Mouse (Mus musculus) hindbrain, embryonic 15.5 days (tissue): ENCODE results near the gene B3gnt4. TPM values are rescaled to one million over a fixed set of nuclear protein-coding genes. Genes with fewer than 3 reads are reported as not detected.
"Not testable (repeated sequence)": the region's sequence is repeated elsewhere in the genome, so short reads cannot be mapped to it uniquely, and the experiment has no call there.

Source experiments
- ATAC-seq: fragments of 200-750 bp; cut with Nextera tagmentation; 2 replicates; pipeline ENCODE4 v1.8.0; 2017; ENCODE audit warnings: low read depth, moderate number of reproducible peaks, moderate TSS enrichment; ENCODE audit not compliant: low FRiP score
- H3K27ac ChIP-seq: fragments of 300-500 bp; sonication (generic); replicated peaks from 2 replicates; pipeline ENCODE4 v1.5.1; 2015; ENCODE audit warnings: mild to moderate bottlenecking, inconsistent platforms
- H3K27me3 ChIP-seq: fragments of 300-500 bp; sonication (generic); 2 replicates; pipeline ENCODE4 v1.6.1; 2015; ENCODE audit warnings: control low read depth, inconsistent platforms
- H3K36me3 ChIP-seq: fragments of 300-500 bp; sonication (generic); 2 replicates; pipeline ENCODE4 v1.6.1; 2015; ENCODE audit warnings: control low read depth, inconsistent platforms
- H3K4me1 ChIP-seq: fragments of 300-500 bp; sonication (generic); replicated peaks from 2 replicates; pipeline ENCODE4 v1.6.1; 2015; ENCODE audit warnings: control low read depth, inconsistent platforms
- H3K4me2 ChIP-seq: fragments of 300-500 bp; sonication (generic); 2 replicates; pipeline ENCODE4 v1.6.1; 2015; ENCODE audit warnings: moderate library complexity, mild to moderate bottlenecking, inconsistent platforms
- H3K4me3 ChIP-seq: fragments of 300-500 bp; sonication (generic); 2 replicates; pipeline ENCODE4 v1.5.1; 2015; ENCODE audit warnings: mild to moderate bottlenecking, inconsistent platforms
- H3K9ac ChIP-seq: fragments of 300-500 bp; sonication (generic); 2 replicates; pipeline ENCODE4 v1.6.1; 2015; ENCODE audit warnings: inconsistent platforms
- H3K9me3 ChIP-seq: fragments of 300-500 bp; sonication (generic); 2 replicates; pipeline ENCODE4 v1.6.1; 2016; ENCODE audit warnings: control low read depth, inconsistent platforms
- WGBS: fragments of 180-500 bp; shearing (Covaris S2); methylation state at CpG from one replicate; pipeline ENCODE4 v1.1.7; 2015; 5-methylcytosine and 5-hydroxymethylcytosine counted together
- polyA plus RNA-seq: library from polyadenylated mRNA; unstranded; fragments of >200 nt; fragmentation: Nextera tagmentation; extraction: Ambion mirVana; gene quantifications from 2 replicates; pipeline ENCODE4 v1.2.1, GENCODE M21; 2015

The B3gnt4 gene
- polyA plus RNA-seq, 1 experiment from 2014 or later, result 1.3 TPM

DNA sequence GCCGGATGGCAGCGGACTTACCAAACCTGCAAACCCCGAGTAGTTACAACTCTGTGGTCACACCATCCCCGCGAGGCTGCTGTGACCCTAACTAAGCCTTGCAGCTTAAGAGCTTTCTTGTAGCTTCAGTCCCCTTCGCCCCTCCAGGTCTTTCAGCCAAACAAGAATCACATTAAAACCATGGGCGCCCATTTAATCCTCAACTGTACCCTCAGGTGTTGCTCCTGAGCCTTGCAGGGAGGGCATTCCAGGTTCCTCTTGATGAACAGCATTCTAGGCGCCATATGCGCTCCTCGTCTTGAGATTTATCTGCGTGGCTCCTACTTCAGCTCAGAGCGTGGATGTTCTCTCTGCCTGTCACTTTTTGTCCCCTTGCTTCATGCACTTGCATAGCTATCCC is 1.3 kb upstream of the B3gnt4 start:
- Histone ChIP-seq H3K9ac (peak overlapping the region; percentile 37), H3K36me3 (peaks cover 10% of the 10 kb centered on the region; the same call in 1 of the 2 replicates), H3K27me3 (0 out of 2 replicates have a peak, but pooled peaks cover 3% of the 10 kb centered on the region), H3K27ac (no peak overlapping the region), H3K4me3 (peak overlapping the region; percentile 51), H3K4me2 (peak overlapping the region; percentile 86), H3K9me3 (no peaks in the 10 kb centered on the region), H3K4me1 (peaks cover 18% of the 10 kb centered on the region)
- ATAC-seq, result no peak
- WGBS, result 8% methylated on average over 12 of the region's 12 CpGs

DNA sequence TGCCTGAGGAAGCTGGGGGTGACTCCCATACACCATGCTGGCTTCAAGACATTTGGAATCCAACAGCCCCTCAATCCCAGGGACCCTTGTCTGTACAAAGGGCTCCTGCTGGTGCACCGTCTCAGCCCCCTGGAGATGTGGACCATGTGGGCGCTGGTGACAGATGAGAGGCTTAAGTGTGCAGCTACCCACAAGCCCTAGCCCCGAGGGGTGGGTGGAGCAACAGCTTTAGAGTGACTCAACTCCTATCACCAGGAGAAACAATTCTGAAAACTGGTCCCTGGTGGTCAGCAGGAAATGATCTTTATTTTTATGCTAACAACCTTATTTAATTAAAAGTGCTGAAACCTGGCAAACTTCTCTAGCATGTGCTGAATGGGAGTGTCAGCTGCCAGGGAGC is 1.2 kb downstream of the B3gnt4 start:
- peaks cover 18% of the 10 kb centered on the region for H3K4me1 ChIP-seq
- H3K27ac ChIP-seq, H3K4me2 ChIP-seq, H3K9me3 ChIP-seq, H3K27me3 ChIP-seq, ATAC-seq, H3K4me3 ChIP-seq, H3K9ac ChIP-seq: not testable (repeated sequence)
- WGBS, result 86% methylated on average over 3 of the region's 3 CpGs
- H3K36me3 ChIP-seq, result peaks cover 18% of the 10 kb centered on the region

DNA sequence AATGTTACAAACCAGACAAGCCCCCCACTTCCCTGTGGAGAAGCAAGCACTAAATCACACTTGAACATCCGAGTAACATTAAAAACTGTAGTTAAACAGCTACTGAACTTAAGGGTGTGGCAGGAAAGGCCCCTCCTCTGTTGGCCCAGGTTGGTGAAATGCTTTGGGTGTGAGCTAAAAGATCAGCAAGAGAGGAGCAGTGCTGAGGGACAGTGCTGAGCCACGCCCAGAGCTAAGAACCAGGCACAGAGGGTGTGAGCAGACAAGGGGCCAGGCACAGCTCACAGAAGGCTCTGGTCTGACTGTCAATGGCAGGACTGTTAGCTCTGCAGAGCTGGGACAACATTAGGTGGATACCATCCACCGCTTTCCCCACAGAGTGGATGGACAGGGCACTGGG is 1.8 kb downstream of the B3gnt4 start:
- Histone ChIP-seq H3K36me3 (peaks cover 25% of the 10 kb centered on the region), H3K9me3 (no peaks in the 10 kb centered on the region), H3K4me1 (peaks cover 18% of the 10 kb centered on the region), H3K9ac (no peak overlapping the region), H3K27me3 (0 out of 2 replicates have a peak, but pooled peaks cover 2% of the 10 kb centered on the region), H3K4me2 (no peak overlapping the region), H3K27ac (no peak overlapping the region), H3K4me3 (no peak overlapping the region)
- no peak for ATAC-seq
- WGBS, result 71% methylated on average over 3 of the region's 3 CpGs

DNA sequence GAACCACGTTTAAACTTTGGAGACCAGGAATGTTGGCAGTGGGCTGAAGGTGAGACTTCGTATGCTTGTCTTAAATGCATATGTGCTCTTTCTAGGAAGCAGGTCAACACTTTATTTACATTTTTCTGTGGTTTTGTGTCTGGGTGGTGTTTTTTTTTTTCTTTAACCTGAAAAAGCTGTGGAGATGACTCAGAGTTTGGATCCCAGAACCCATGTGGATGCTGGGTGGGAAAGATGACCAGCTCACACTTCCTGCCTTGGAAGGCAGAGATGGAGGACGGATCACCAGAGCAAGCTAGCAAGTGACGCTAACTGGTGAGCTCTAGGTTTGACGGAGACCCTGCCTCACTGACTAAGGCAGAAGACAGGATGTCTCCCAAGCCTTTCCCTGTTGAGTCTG is 4.6 kb downstream of the B3gnt4 start:
- Histone ChIP-seq H3K27me3 (no peaks in the 10 kb centered on the region), H3K4me1 (no peaks in the 10 kb centered on the region), H3K4me3 (no peak overlapping the region), H3K9me3 (no peaks in the 10 kb centered on the region), H3K4me2 (no peak overlapping the region), H3K9ac (no peak overlapping the region), H3K36me3 (peaks cover 37% of the 10 kb centered on the region), H3K27ac (no peak overlapping the region)
- 92% methylated on average over 5 of the region's 5 CpGs for WGBS
- no peak for ATAC-seq

DNA sequence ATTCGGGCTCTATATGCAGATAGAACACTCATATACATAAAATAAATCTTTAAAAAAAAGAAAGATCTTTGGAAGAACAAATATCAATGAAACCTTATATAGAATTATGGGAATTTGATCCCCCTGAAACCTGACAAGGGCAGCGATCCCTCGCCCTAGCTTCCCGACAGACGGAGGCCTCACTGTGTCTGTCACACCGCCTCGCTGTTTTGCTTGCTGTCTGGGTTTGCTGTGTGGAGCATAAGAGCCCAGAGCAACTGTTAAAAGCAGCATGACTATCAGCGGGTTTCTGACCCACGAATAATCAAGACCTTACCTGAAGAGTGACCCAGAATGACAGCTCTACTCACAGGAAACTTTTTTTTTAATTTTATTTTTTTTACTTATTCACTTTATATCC is 10.4 kb downstream of the B3gnt4 start:
- Histone ChIP-seq H3K9ac (no peak overlapping the region), H3K9me3 (no peaks in the 10 kb centered on the region), H3K27me3 (no peaks in the 10 kb centered on the region), H3K36me3 (peaks cover 24% of the 10 kb centered on the region), H3K27ac (no peak overlapping the region), H3K4me1 (peaks cover 27% of the 10 kb centered on the region), H3K4me3 (no peak overlapping the region), H3K4me2 (no peak overlapping the region)
- ATAC-seq, result no peak
- WGBS, result 91% methylated on average over 9 of the region's 9 CpGs

DNA sequence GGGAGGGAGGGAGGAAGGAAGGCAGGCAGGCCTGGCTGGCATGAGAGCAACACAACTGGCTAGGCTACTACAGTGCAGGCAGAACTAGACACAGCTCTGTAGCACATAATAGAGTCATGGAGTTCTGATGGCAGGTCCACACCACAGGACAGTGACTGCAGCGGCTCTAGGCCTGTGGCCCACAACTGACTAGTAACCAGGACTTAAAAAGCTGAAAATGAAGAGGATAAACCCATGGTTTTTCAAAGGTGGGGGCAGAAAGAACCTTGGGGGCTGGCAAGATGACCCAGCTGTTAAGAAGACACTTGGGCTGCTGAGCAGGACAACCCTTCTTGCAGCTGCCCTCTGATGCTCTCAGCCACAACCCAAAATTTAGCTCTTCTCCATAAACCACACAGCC is 11.4 kb downstream of the B3gnt4 start:
- 88% methylated on average over 1 of the region's 1 CpGs for WGBS
- Histone ChIP-seq H3K9ac (no peak overlapping the region), H3K27me3 (no peaks in the 10 kb centered on the region)

DNA sequence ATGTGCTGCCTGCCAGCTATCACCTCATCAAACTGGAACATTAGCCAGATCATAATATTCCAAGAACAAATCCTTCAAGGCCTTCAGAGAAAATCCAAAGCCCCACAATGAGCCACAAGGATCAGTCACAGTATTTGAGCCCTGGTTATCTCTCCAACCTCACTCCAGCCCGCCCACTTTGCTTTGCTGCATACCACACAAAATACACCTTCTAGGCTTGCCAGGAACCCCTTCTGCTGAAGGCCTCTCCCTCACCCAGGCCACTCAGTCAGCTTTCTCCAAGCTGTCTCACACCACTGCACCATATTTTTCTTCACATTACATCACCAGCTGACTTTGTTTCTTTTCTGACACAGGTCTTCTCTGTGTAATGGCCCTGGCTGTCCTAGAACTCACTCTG is 11.9 kb downstream of the B3gnt4 start:
- H3K27ac ChIP-seq, result no peak overlapping the region
- H3K36me3 ChIP-seq, result peaks cover 14% of the 10 kb centered on the region
- no peaks in the 10 kb centered on the region for H3K9me3 ChIP-seq
- no peak overlapping the region for H3K4me3 ChIP-seq
- no peak overlapping the region for H3K9ac ChIP-seq
- ATAC-seq, result no peak
- H3K4me2 ChIP-seq, result no peak overlapping the region
- H3K4me1 ChIP-seq, result peaks cover 27% of the 10 kb centered on the region
- WGBS, result 96% methylated on average over 1 of the region's 1 CpGs
- H3K27me3 ChIP-seq, result no peaks in the 10 kb centered on the region

More for the DNA sequence above, 11.4 kb downstream of the B3gnt4 start:
- Histone ChIP-seq H3K4me3 (no peak overlapping the region), H3K4me1 (peaks cover 27% of the 10 kb centered on the region), H3K27ac (no peak overlapping the region), H3K9me3 (no peaks in the 10 kb centered on the region), H3K36me3 (peaks cover 17% of the 10 kb centered on the region), H3K4me2 (no peak overlapping the region)
- no peak for ATAC-seq

DNA sequence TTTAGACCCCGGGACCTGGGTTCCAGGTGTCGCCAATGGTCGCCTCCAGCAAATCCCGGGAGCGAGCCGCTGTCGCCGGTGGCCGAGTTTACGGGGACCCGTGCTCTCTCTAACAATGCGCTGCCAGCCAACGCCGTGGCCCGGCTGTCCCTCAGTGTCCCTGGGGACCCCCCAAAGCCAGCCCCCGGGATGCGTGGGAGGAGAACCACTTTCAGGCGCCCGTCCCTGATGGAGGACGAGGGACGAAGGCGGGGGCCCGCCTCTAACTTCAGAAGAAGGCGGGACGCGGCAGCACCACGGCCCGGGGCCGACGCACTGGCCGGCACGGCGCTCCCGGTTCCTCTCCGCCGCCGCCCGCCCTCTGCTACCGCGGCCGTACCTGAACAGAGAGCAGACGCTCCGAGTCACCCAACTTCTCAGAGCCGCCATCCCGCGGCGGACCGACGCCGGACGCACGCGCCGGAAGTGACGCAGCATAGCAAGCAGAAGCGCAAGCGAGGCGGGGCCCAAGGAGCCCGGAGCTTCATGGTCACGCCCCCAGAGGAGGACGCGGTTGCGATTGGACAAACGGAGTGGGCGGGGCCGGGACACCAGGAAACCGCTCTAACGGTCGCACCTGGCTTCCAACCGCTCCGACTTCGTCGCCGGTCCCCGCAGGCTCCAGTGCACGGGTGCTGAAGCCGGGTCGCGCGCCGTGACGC is 13.6 kb downstream of the B3gnt4 start, which contains the start of gene Diablo:
Diablo (minus strand) TSS at position 485 of the 701 bp plus-strand sequence.
- Histone ChIP-seq H3K4me3 (peak within 1 kb of the TSS; percentile 81), H3K27me3 (no peaks in the 10 kb centered on the region), H3K9me3 (no peaks in the 10 kb centered on the region), H3K27ac (peak within 1 kb of the TSS; percentile 79), H3K36me3 (0 out of 2 replicates have a peak, but pooled peaks cover 7% of the 10 kb centered on the region), H3K9ac (peak within 1 kb of the TSS; percentile 74), H3K4me1 (peaks cover 27% of the 10 kb centered on the region), H3K4me2 (peak within 1 kb of the TSS; percentile 77)
- peak; percentile 98 for ATAC-seq
- WGBS, result under 1% methylated on average over 76 of the region's 82 CpGs

DNA sequence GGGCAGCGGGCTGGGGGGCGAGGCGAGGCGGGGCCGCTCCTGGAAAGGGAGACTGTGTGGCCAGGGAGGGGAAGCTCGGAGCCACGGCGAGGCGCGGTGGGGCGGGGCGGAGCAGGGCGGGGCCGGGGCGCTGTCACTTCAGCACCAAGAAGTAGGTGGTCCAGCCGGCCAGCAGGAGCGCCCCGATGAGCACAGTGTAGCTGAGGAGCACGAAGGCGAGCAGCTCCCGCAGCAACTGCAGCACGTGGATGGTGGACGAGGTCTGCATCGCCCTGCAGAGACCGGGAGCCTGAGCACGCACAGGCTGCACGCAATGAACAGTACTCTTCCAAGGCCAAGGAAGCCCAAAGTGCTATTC is 14.1 kb downstream of the B3gnt4 start:
- peak overlapping the region; percentile 81 for H3K4me3 ChIP-seq
- H3K9ac ChIP-seq, result peak overlapping the region; percentile 50
- peak overlapping the region; percentile 77 for H3K4me2 ChIP-seq
- H3K9me3 ChIP-seq, result no peaks in the 10 kb centered on the region
- peak overlapping the region; percentile 79 for H3K27ac ChIP-seq
- peak; percentile 93 for ATAC-seq
- peaks cover 27% of the 10 kb centered on the region for H3K4me1 ChIP-seq
- 0% methylated on average over 25 of the region's 27 CpGs for WGBS
- no peaks in the 10 kb centered on the region for H3K27me3 ChIP-seq
- H3K36me3 ChIP-seq, result peaks cover 9% of the 10 kb centered on the region

DNA sequence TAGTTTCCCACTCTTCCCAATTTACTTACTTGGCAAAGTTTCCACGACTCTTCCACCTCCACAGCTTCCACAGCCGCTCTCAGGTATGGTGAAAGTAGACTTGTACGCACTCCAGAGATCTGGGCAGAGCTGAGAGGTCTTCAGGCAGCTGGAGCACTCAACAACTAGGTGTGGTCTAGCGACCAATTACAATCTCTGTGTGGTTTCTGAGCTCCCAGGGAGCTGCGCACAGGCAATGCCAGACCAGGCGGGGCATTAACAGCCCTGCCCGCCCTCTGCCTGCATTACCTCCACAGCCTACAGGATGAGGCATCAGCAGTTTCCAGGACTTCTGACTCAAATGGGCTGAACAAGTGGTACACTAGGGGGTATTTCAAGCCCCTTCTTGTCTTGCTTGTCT is 15.0 kb downstream of the B3gnt4 start, which contains the start of gene Gm49027:
Gm49027 (minus strand) TSS at position 208 of the 400 bp plus-strand sequence.
- no peaks in the 10 kb centered on the region for H3K27me3 ChIP-seq
- ATAC-seq, result no peak
- peak within 1 kb of the TSS; percentile 79 for H3K27ac ChIP-seq
- H3K4me3 ChIP-seq, result peak within 1 kb of the TSS; percentile 81
- H3K9me3 ChIP-seq, result no peaks in the 10 kb centered on the region
- H3K9ac ChIP-seq, result peak within 1 kb of the TSS; percentile 50
- WGBS, result 90% methylated on average over 7 of the region's 7 CpGs
- peak within 1 kb of the TSS; percentile 77 for H3K4me2 ChIP-seq
- peaks cover 18% of the 10 kb centered on the region for H3K36me3 ChIP-seq
- peaks cover 27% of the 10 kb centered on the region for H3K4me1 ChIP-seq

DNA sequence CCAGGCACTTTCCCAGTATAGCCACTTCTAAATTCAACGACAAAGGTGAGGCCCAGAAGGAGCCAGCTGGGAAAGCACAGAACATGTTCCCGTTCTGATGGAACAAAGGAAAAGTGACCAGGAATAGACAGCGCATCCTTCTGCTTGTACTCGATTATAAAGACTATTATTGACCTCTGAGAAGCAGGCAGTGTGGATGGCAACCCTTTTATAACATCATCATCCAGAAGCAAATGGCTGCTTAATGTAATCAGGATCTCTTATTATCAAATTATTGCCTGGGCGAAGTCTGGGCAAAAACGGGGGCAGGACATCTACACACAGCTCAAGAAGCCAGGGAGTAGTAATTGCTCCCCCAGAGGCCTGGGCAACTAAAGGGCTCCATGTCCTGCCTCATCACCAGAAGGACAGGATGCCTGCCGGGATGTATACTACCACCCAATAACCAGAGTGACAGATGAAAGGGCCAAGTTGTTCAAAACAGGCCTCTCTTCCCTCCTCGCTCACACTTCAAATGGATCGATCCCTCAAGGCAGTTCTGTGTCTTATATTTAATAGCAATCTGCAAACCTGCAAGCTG is 15.7 kb downstream of the B3gnt4 start:
- Histone ChIP-seq H3K4me3 (no peak overlapping the region), H3K27ac (no peak overlapping the region), H3K4me2 (no peak overlapping the region), H3K36me3 (peaks cover 25% of the 10 kb centered on the region), H3K27me3 (no peaks in the 10 kb centered on the region), H3K9me3 (no peaks in the 10 kb centered on the region), H3K9ac (no peak overlapping the region), H3K4me1 (peaks cover 27% of the 10 kb centered on the region)
- WGBS, result 91% methylated on average over 9 of the region's 9 CpGs
- no peak for ATAC-seq

DNA sequence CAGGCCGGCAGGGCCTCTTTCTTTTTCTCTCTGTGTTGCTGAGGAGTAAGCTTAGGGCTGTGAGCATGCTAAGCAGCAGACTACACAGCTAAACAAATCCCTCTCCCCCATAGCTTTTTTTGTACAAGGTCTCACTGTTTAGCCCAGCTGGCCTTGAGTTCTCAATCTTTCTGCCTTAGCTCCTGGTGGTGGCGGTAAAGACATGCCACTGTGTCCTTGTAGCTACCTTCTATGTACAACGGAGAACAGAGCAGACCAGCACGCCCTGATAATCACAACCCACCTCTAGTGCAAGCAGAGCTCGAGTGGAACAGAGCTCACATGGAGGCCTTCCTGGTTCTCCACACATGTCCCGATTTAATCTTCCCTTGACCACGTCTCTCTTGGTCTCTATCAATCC is 18.4 kb downstream of the B3gnt4 start:
- Histone ChIP-seq H3K4me3 (no peak overlapping the region), H3K36me3 (peaks cover 51% of the 10 kb centered on the region), H3K4me1 (peaks cover 9% of the 10 kb centered on the region), H3K27ac (no peak overlapping the region), H3K27me3 (no peaks in the 10 kb centered on the region), H3K4me2 (no peak overlapping the region), H3K9me3 (no peaks in the 10 kb centered on the region), H3K9ac (no peak overlapping the region)
- 85% methylated on average over 7 of the region's 7 CpGs for WGBS
- ATAC-seq, result no peak
